ENCODE assay signal across 10 mouse cellular contexts in genomic region chr6:134243119-134243518, GRCm38 (mm10).
DNase-seq lines count a peak whose midpoint lies in the region; ATAC-seq and TF ChIP-seq lines count a peak whose summit lies in the region.
"Had no signal": no experiment of that assay in that cellular context is flagged by ENCODE, and none has a peak within 500 bp of the region (broad histone marks: within the 10 kb centered on the region; RNA-seq: fewer than 3 reads in every experiment).

No protein-coding gene starts in this region.

- WGBS in hindbrain, postnatal 0 days = 48% methylated on average over 3 of the region's 3 CpGs
- WGBS in hindbrain, embryonic 13.5 days = 71% methylated on average over 3 of the region's 3 CpGs
- WGBS in kidney, embryonic 15.5 days = 16% methylated on average over 3 of the region's 3 CpGs
- 83% methylated on average over 3 of the region's 3 CpGs for WGBS in thymus, adult 2 months

- H3K9me3 ChIP-seq in hindbrain, postnatal 0 days (ENCODE audit: low read length) = no peaks in the 10 kb centered on the region
- peaks cover 6% of the 10 kb centered on the region; the same call in 1 of the 2 replicates for H3K9me3 ChIP-seq in hindbrain, embryonic 13.5 days
- no peaks in the 10 kb centered on the region for H3K9me3 ChIP-seq in kidney, embryonic 15.5 days (replicated peaks)
- H3K9me3 ChIP-seq: embryonic facial prominence, embryonic 15.5 days; midbrain, embryonic 12.5 days had no signal

- ATAC-seq in hindbrain, postnatal 0 days = no peak
- ATAC-seq in hindbrain, embryonic 13.5 days (ENCODE audit: low FRiP score) = no peak
- ATAC-seq in common myeloid progenitor, adult 5-6 weeks (replicated peaks; ENCODE audit: low read depth, poor library complexity, severe bottlenecking) = 0 out of 2 replicates have a peak, but pooled peaks have one; percentile 1
- peak; percentile 64 for ATAC-seq in kidney, embryonic 15.5 days (replicated peaks; ENCODE audit: low FRiP score)
- peak; percentile 10; the same call in 1 of the 2 replicates for ATAC-seq in megakaryocyte progenitor cell, adult 5-6 weeks (replicated peaks; ENCODE audit: poor library complexity)

- no peak overlapping the region for H3K4me2 ChIP-seq in hindbrain, postnatal 0 days (ENCODE audit: low read depth, low read length)
- no peak overlapping the region for H3K4me2 ChIP-seq in hindbrain, embryonic 13.5 days
- no peak overlapping the region for H3K4me2 ChIP-seq in kidney, embryonic 15.5 days
- H3K4me2 ChIP-seq: embryonic facial prominence, embryonic 15.5 days; midbrain, embryonic 12.5 days had no signal

- peak overlapping the region; percentile 26; the same call in 1 of the 2 replicates for H3K27ac ChIP-seq in hindbrain, postnatal 0 days
- H3K27ac ChIP-seq in hindbrain, embryonic 13.5 days = no peak overlapping the region
- H3K27ac ChIP-seq in kidney, embryonic 15.5 days = peak overlapping the region; percentile 60
- H3K27ac ChIP-seq in thymus, adult 2 months (ENCODE audit: control insufficient read depth, insufficient read depth, low read length) = no peak overlapping the region
- H3K27ac ChIP-seq: embryonic facial prominence, embryonic 15.5 days; midbrain, embryonic 12.5 days had no signal

- no peak overlapping the region for H3K4me3 ChIP-seq in hindbrain, postnatal 0 days (ENCODE audit: low read length)
- no peak overlapping the region for H3K4me3 ChIP-seq in hindbrain, embryonic 13.5 days
- H3K4me3 ChIP-seq in kidney, embryonic 15.5 days (replicated peaks) = no peak overlapping the region
- no peak overlapping the region for H3K4me3 ChIP-seq in thymus, adult 2 months (ENCODE audit: control insufficient read depth, insufficient read depth, low read length)
- H3K4me3 ChIP-seq: embryonic facial prominence, embryonic 15.5 days; midbrain, embryonic 12.5 days had no signal

- no peak for TF ChIP-seq CTCF in hindbrain, postnatal 0 days (IDR thresholded peaks at IDR 0.05; ENCODE audit: low read depth)
- no peak for TF ChIP-seq CTCF in thymus, adult 2 months (IDR thresholded peaks at IDR 0.05; ENCODE audit: borderline replicate concordance, control insufficient read depth, extremely low read depth, insufficient read depth, low read length, poor library complexity)

- no peak for DNase-seq in hindbrain, postnatal 0 days (ENCODE audit: low spot score)
- DNase-seq in thymus, adult 2 months = no peak
- no peak for DNase-seq in left cerebral cortex, adult 18-20 months (ENCODE audit: low spot score in 2 of 2)
- DNase-seq in spleen, postnatal 36 days (ENCODE audit: low spot score in 2 of 2) = no peak

- no peaks in the 10 kb centered on the region for H3K36me3 ChIP-seq in hindbrain, postnatal 0 days (ENCODE audit: insufficient read depth, low read length)
- H3K36me3 ChIP-seq in hindbrain, embryonic 13.5 days = peaks cover 14% of the 10 kb centered on the region
- H3K36me3 ChIP-seq in kidney, embryonic 15.5 days = peaks cover 25% of the 10 kb centered on the region
- no peaks in the 10 kb centered on the region for H3K36me3 ChIP-seq in thymus, adult 2 months (ENCODE audit: control insufficient read depth, insufficient read depth, low read length)

- no peak overlapping the region for H3K9ac ChIP-seq in hindbrain, postnatal 0 days (replicated peaks; ENCODE audit: low read length)
- H3K9ac ChIP-seq in hindbrain, embryonic 13.5 days = no peak overlapping the region
- no peak overlapping the region for H3K9ac ChIP-seq in kidney, embryonic 15.5 days
- H3K9ac ChIP-seq: embryonic facial prominence, embryonic 15.5 days; midbrain, embryonic 12.5 days had no signal

- H3K27me3 ChIP-seq in hindbrain, postnatal 0 days (ENCODE audit: insufficient read depth, low read length) = no peaks in the 10 kb centered on the region
- no peaks in the 10 kb centered on the region for H3K27me3 ChIP-seq in hindbrain, embryonic 13.5 days
- H3K27me3 ChIP-seq in kidney, embryonic 15.5 days = no peaks in the 10 kb centered on the region
- no peaks in the 10 kb centered on the region for H3K27me3 ChIP-seq in thymus, adult 2 months (ENCODE audit: control insufficient read depth, insufficient read depth, low read length)
- H3K27me3 ChIP-seq: embryonic facial prominence, embryonic 15.5 days; midbrain, embryonic 12.5 days had no signal

- H3K4me1 ChIP-seq in hindbrain, postnatal 0 days (ENCODE audit: insufficient read depth, low read length) = no peaks in the 10 kb centered on the region
- no peaks in the 10 kb centered on the region for H3K4me1 ChIP-seq in hindbrain, embryonic 13.5 days (replicated peaks)
- H3K4me1 ChIP-seq in kidney, embryonic 15.5 days = peaks cover 18% of the 10 kb centered on the region
- peaks cover 2% of the 10 kb centered on the region; the same call in 1 of the 2 replicates for H3K4me1 ChIP-seq in thymus, adult 2 months (replicated peaks; ENCODE audit: control insufficient read depth, insufficient read depth, low read length)
- H3K4me1 ChIP-seq: embryonic facial prominence, embryonic 15.5 days; midbrain, embryonic 12.5 days had no signal

- TF ChIP-seq POLR2A in thymus, adult 2 months (IDR thresholded peaks at IDR 0.05; ENCODE audit: control insufficient read depth, extremely low read depth, insufficient read depth, low read length, poor library complexity) = no peak

Comparison
In these comparisons a context has a peak if more than half of its experiments do, and no peak if none do; other contexts are left out.
1. H3K27ac ChIP-seq: peak in hindbrain, postnatal 0 days (single experiment) and kidney, embryonic 15.5 days (single experiment); none in hindbrain, embryonic 13.5 days (single experiment) and thymus, adult 2 months (single experiment).
2. ATAC-seq: peak in common myeloid progenitor, adult 5-6 weeks (single experiment), kidney, embryonic 15.5 days (single experiment) and megakaryocyte progenitor cell, adult 5-6 weeks (single experiment); none in hindbrain, postnatal 0 days (single experiment) and hindbrain, embryonic 13.5 days (single experiment).